Mouse (Mus musculus): ENCODE measurements at regions not wholly inside any gene's neighbourhood (a gene's known extent, or its start where the extent isn't known, plus 50 kb on each side); places are given as distances from the start of the nearest gene placed in this dataset.

DNA sequence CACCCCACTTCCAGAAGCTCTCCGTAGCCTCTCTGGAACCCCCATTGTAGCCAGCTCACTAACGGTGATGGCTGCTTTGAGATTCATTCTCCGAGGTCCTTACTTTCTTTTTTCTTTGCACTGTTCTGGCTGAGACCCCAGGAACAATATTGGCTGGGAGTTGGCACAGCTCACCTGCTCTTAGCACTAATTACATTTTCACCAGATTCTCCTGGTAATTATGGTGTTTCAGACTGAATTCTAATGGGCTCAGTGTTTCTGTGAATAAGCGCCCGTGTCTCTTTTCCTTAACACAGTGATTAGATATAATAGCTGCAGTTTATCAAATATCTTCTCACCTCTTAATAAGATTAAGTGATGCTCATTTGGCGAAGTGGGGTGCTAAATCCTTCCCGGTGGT lies 509.2 kb upstream of the Adamts16 start:
- DNase-seq (ENCODE audit: low spot score) = no peak

DNA sequence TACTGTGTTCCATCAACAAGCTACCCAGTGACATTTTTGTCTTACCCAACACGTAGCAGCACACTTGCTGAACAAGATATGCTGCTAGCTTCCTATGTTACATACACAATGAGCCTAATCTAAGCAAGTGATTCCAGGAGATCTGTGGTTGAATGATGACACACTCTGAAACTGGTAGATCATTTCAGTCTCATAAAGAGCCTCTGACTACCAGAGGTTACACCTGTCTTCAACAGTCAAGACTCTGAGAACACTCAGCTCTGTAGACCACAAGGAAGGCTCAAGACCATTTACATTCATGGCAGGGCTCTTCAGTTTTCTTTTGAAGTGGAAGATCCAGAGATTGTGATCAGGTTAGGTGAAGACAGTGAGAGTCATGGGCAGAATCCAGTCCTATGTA lies 501.3 kb upstream of the Adamts16 start:
- no peak for DNase-seq (ENCODE audit: low spot score)

DNA sequence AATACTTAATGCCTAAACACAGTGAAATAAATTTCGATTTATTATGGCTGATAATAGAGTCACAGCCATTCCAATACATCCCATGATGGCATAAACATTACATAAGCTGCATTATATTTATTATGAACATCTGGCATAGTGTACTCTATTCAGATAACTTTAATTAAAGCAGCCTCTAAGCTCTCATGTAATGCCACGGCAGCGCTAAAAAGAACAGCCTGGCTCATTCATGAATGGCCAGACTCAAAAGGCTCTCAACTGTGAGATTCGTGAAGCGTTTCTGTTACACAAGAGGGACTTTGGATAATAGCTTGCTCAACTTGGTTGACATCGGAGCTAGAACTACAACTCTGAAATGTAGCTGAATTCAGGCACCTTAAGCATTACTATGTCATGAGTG lies 497.1 kb upstream of the Adamts16 start:
- no peak for DNase-seq (ENCODE audit: low spot score)

DNA sequence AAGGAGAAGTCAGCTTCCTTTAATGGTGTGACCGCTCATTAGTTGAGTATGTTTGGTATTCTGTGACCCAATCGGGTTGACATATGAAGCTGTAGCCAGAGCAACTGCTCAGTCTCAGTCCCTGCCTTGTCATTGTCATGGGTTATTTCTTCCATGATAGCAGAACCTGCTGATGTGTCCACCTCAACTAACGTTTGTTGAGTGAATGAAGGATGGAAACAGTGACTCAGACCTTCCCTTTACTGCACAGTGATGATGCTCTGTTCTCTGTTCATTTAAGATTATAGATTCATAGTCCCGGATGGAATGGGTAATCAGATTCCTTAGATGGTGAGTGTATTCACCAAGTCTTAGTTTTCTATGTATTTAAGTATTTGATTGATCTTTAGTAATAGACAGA lies 493.3 kb upstream of the Adamts16 start:
- DNase-seq (ENCODE audit: low spot score) = no peak

DNA sequence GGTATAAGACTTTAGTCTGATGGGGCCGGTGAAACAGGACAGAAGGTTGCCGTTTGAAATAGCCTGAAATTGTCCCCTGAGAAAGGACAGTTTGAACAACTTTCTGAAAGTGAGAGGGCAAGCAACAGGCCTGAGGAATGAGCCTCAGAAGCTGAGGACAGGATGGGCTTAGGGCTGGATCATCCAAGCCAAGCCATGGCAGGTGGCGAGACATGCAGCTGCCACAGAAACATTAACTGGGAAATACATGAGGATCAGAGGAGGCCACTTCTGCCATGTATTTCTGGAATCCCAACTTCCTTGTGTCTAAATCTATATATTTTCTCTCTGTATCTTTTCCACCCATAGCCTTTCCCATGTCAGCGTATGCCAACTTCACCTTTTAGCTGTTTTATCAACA lies 491.5 kb upstream of the Adamts16 start:
- DNase-seq (ENCODE audit: low spot score) = no peak

DNA sequence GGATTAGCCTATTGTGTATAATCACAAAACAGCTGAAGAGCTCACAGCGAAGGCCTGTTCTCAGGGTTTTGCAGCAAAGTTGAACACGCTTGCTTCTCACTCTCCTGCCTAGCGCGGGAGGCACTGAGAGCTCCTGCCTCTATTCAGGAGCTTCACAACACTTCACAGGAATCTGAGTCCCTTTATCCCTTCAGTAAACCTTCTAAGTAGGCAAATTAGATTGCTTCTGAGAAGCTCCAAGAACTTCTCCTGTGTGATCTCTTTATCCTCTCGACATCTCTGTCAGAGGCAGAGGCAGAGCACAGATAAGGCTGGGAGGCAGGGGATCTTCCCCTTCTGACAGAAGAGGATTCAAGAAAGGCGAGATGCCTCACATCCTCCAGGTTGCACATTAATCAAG lies 488.7 kb upstream of the Adamts16 start:
- no peak for DNase-seq (ENCODE audit: low spot score)

DNA sequence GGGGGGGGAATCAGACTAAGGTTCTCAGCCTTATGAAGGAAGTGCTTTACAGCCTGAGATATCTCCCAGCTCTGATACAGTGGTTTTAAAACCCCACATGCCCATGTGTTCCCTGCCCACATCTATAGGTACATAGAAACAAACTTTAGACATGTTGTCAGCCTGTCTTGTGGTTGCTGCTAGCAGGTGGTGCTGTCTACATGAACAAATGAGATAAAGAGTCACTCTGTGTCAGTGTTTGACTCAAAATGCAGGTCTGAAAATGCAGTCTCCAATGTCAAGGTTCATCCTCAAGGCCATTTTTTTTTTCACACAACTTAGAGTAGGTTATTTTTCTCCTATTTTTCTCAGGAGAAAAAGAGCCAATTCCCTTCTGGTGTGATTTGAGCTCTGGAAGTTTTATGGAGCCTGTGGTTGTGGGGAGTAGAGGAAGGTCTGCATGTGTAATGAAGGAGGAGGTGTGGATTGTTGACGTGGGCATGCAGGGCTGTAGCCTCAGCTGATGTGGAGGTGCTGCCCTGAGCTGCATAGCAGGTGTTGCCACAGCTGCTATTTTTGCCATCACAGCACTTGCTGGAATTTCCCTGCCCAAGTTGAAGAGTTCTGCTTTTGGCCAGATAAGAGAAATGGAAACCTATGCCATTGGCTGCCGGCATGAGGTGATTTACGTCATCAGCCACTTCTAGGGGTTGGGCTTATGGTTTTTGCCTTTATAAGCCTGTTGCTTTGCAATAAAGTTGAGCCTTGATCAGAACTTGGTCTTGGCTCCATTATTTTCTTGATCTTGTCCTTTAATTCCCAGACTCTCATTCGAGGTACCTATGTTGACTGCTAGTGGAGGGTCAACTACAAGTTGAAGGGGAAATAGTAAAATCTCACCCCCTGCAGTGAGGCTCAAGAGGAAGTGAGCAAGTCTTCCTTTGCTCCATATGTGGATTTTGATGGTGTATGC lies 486.5 kb upstream of the Adamts16 start:
- DNase-seq (ENCODE audit: low spot score) = no peak

DNA sequence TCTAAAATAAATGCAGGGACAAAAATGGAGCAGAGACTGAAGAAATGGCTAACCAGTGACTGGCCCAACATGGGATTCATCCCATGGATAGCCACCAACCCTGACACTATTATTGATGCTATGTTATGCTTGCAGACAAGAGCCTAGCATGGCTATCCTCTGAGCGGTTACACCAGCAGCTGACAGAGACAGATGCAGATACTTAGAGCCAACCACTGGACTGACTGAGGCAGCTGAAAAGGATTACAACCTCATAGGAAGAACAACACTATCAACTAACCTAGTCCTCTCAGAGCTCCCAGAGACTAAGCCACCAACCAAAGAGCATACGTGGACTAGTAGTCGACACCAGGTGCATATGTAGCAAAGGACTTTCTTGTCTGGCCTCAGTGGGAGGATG lies 478.9 kb upstream of the Adamts16 start:
- no peak for DNase-seq (ENCODE audit: low spot score)

DNA sequence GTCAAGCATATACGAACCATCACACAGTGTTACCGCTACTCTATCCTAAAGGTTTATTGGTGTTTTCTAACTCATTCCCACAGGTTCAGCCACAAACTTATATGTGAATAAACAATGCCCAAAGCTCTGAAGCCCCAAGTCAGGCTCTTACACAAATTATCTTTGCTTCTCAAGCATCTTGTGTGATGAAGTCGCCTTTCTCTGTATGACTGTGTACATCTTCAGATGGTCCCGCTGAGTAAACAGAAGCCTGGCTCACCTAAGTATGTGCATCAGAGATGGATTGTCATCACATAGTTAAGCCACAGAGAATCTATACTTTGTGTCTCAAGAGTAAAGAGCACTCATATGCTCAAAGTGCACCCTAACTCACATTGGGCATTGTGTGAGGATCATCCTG lies 462.3 kb upstream of the Adamts16 start:
- no peak for DNase-seq (ENCODE audit: low spot score)

DNA sequence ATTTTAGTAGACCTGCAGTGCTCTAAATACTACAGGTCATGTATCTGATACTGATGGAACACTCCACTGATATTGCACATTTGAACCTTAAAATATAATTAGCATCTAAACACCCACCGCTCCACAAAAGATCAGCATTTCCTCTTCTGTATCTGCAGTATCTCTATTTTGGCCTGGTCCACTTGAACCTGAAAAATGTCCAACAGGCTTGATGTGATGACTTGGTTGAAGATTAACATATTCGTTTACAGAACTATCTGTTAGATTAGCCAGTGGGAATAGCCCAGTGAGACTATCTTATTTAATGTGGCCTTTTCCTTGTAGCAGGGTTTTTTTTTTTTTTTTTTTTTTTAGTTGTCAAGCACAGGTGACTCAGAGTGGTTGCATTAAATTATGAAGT lies 434.4 kb upstream of the Adamts16 start:
- DNase-seq (ENCODE audit: low spot score) = no peak

DNA sequence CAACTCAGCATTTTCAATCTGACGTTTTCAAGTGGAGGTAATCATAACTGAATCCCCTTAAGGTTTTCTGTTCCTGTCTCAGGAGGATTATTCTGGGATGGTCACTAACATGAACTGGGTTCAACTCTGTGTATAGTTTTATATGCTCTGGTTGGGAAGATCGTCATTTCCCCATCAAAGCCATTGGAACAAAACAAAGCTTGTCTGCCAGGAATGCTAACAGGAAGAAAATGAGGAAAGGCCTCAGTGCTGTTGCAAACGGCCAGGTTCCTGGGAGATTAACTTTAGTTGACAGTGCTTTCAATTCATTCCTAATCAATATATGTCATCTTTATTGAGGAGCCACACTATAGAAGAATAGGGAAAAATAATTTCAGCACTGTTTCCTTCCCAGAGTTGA lies 432.5 kb upstream of the Adamts16 start:
- no peak for DNase-seq (ENCODE audit: low spot score)

DNA sequence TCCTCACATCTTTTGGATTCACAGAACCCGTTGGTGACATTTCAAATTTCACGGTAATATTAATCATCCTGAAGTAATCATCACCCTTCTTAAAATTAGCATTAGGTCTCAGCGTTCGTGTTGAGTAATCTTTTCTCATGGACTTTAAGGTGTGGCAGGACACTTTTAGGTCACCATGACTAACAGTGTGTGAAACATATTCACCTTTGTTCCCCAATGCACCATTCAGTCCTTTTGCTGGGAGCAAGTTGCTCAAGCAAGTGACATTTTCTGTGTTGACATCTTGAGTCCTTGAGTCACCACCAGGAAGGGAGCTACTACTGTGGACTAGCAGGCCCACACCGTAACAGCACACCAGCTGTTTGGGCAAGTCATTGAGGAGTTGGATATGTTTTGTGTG lies 431.9 kb upstream of the Adamts16 start:
- no peak for DNase-seq (ENCODE audit: low spot score)

DNA sequence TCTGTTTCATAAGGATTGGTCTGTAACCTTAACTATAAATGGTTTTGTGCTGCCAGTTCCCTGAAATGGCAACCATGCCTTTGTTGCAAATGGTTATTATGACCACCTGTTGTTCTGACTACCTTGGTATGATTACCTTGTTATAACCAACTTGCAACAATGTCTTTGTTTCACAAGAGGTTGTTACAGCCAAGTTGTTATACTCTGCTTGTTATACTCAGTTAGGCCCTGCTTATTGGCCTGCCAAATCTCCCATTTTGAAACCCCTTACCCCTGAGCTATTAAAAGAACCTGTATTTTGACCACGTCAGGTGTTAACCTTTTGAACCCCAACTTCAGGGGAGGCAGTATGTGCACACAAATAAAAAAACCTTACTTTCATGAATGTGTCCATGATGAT lies 431.5 kb upstream of the Adamts16 start:
- no peak for DNase-seq (ENCODE audit: low spot score)

DNA sequence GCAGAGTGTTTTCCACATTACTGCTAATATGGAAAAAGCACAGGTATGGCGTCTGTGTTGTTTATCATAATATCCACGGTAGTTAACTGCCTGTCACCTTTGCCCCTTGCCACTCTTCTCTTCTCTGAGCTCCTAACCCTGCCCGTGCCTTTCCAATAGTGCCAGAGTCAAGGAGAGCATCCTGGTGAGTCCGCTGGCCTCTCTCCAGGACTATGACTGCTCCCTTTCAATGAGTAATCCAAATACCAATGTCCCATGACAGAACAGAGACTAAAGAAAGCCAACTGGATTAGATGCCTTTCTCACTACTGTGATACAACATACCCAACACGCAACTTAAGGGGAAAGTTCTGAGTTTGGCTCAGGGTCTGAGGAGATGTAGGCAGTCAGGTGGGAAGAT lies 430.8 kb upstream of the Adamts16 start:
- DNase-seq (ENCODE audit: low spot score) = no peak

DNA sequence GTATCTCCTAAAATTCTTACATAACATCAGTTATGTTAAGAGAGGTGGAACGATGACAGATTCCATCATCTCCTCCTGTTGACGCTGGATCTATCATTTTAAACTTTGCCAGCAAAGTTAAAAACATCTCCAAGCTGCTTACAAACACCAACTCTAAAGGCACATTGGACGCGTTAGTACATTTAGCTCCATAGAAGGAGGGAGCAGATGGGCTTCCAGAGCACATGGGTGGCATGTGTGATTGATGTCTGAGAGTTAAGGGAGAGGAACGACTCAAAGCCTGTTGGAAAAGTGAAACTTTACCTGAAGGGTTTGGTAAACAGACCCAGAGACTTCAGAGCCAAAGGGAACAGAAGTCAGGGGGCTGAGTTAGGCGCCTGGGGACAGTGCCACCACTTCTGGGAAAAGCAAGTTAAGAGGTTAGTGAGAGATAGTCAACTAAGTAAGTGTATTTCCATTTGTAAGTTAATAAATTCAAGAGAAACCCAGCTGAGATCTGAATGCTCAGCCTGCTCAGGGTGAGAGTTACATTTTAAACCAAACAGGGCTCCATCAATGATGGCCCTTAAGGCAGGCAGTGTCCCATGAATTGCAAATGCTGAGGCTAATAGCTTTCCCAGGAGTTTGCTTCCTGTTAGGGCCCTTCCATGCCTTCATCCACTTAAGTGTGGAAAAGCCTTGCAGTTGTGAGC lies 430.3 kb upstream of the Adamts16 start:
- no peak for DNase-seq (ENCODE audit: low spot score)

DNA sequence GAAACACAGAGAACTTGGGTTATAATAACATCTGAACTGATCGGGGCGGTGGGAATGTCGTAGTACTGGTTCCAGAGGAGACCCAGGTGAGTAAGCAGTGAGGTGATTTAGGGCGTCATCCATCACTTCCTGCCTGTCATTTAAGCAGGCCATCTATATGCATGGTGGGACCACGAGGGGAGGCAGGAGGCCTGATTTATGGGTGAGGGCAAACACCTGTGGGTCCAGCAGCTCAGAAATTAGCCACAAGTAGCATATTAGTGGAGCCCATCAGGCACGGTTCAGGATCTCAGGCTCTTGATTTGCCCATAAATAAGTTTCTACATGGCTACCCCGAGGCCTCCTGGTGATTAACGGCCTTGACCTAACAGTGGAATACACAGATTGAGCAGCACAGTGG lies 428.8 kb upstream of the Adamts16 start:
- DNase-seq (ENCODE audit: low spot score) = no peak

DNA sequence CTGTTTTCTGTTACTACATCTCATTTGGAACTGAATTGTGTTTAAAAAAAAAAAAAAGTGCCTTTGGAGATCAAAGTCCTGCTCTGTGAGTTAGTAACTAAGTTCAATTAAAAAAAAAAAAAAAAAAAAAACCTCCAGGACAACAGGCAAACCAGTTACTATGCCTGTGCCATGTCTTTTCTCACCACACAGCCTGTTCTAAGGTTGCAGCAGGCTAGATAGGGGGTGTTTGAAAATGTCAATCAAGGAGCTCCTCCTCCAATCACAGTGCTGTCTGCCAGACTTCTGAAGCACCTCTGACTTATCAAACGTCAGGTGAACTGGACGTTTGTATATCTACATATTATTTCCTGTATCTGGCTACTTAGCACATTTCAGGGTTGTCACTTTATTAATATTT lies 427.9 kb upstream of the Adamts16 start:
- DNase-seq (ENCODE audit: low spot score) = no peak

DNA sequence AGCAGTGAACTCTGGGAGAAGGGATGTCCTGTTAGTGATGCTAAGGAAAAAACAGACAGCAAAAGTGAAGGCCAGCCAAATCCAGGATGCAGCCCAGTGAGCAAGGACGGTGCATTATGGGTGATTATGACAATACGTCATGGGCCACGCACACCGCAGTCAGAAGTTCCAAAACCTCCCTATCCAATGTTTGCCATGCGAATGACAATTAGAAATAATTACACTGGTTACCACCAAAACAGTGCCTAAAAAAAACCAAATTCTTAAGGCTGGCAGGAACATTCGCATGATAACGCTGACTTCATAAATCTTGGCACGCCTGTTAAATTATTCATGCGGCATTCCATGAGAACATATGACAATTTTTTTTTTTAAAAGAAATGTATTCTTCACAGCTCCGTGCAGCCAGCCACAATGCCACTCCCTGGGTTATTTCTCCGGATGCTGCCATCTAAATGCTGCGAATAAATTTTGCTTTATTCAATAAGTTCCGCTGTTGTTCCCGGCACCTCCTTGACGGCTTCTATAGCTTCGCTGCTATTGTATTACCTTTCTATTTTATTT lies 421.8 kb upstream of the Adamts16 start:
- DNase-seq (ENCODE audit: low spot score) = no peak

DNA sequence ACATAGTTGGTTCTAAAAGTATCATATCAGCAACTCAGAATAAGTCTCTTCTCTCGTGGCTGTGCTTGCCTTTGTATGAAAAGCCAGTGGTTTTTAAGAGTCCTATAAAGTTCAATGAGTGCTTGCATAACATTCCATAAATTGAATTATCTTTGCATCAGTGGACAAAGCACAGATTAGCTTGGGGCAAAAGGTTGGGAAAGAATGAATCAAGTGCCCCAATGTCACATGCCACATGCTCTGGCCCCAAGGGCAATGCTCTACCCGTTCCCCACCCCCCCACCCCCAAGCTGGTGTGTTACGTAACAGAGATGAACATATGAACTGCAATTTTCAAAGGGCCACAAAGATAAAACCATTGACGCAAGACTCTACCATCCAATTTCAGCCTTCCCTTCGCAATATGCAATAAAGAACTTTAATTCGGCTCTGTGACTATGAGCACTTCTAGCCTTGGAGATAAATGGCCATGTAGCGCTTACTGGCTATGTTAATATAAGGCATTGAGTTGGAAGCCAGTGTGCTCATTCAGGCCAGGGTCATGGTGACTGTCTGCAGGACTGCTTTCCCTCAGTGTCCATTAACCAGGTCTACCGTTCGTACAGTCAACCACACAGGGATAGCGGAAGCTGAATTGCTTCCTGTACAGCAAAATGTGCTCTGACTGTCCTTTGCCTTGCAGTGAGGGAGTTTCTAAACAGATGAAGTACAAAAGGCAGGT lies 421.1 kb upstream of the Adamts16 start:
- DNase-seq (ENCODE audit: low spot score) = no peak

DNA sequence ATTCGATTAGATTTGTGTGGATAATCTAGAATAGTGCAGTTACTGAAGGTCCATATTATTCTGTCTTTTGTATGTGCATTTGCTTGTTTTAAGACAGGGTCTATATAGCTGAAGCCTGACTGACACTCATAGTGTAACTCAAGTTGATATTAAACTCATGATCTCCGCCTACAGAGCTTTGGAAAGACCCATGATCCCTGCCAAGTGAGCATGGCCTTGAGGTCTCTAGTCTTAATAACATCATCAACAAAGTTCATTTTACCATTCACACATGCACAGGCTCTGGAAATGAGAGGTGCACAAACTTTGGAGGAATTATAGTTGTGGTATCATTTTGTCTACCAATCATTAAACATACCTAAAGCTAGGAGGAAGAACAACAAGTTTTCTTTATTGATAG lies 412.4 kb upstream of the Adamts16 start:
- no peak for DNase-seq (ENCODE audit: low spot score)

DNA sequence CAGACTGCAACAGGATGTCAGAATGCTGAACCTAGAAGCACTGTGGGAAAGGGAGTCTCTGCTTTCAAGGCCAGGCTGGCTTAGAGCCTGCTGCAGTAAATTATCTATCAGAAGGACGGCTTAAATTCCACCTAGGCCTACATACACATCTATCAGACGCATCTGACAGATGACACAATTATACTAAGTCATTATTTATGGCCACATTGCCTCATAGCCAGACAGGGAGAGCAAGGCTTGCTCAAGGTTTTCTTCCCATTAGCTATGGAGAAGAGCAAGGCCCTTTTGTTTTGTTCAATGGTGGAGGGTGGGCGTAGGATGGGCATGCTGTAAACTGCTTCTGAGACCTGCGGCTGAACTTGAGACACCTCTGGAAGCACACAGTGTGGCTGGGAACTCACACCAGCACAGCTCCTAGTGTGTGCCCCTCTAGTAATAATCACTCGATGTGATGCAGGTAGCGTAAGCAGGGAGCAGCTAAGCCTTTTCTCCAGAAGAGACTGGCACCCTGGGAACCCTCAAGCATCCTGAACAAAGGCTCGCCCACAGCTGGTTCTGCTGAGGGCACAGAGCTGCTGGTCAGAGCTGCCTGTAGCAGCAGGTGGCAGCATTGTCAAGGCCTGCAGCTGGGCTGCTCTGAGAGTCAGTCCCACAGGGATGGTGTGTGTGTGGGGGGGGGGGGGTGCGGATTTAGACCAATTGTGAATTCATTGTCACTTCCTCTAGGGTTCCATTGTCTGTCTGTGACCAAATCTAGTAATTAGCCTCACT lies 406.8 kb upstream of the Adamts16 start:
- DNase-seq (ENCODE audit: low spot score) = no peak

DNA sequence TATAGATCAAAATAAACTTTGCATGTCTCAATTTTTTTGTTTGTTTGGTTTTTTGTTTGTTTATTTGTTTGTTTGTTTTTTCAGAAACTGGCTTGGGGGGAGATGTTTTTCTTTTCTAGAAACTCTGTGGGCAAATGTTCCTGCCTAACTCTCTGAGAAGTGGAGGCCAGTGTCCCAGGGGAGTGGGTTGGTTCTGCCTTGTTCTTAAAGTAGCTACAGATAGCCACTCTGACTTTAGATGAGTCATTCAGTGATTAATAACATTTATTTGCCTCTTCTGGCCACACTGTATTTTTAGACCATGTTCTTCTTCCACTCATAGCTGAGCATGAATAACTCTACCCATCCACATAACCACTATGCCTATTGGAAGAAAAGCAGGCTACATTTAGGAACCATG lies 405.6 kb upstream of the Adamts16 start:
- DNase-seq (ENCODE audit: low spot score) = no peak

Measured in ovary, adult 18-20 months (tissue).